Mouse (Mus musculus): ENCODE results near the gene Plpp6.

GRCm38 (mm10) chr19:28927396-28927795 lies 36.4 kb upstream of the Plpp6 start:
- TF ChIP-seq CTCF (IDR thresholded peaks at IDR 0.05; ENCODE audit: insufficient read depth, low read length) (no peak), POLR2A (IDR thresholded peaks at IDR 0.05; ENCODE audit: borderline replicate concordance, extremely low read depth, low read depth, low read length) (no peak)
